Mouse (Mus musculus): ENCODE data around the gene Cars.
"Not testable (repeated sequence)": the region's sequence is repeated elsewhere in the genome, so short reads cannot be mapped to it uniquely, and the experiment has no call there.

Gene Cars

DNA sequence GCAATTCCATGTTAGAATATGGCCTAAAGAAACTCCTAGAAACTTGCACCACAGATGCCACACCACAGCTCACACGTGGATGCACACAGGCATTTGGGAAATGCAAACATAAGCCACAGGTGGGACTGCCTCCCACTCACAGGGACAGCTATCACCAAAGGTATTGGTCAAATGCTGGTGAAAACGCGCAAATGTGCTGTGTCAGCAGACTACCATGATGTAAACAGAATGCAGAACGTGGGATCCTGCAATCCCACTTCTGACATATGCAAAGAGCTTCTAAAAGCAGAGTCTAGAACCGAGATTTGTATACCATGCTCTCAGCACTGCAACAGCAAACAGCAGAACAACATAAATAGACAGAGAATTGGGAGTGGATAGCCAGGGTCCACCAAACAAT lies 16.9 kb downstream of the Cars start:
- DNase-seq, result no peak

DNA sequence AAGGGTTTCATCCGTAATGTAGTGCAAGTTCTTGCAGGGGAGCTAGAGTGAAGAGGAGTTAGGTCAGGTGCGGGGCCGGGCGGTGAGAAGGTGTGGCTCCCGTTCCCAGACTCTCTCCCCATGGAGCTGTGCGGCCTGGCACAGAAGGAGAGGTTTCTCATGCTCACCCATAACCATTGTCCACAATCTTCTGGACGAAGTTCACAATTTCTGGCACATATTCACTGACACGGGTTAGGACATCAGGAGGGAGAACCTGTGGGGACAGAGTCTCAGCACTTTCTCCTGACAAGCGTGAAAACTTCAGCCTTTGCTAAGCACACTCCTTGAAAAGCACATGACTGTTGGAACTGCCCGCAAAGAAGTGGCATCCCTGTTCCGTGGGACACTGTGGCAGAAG lies 24.1 kb downstream of the Cars start:
- DNase-seq, result no peak

DNA sequence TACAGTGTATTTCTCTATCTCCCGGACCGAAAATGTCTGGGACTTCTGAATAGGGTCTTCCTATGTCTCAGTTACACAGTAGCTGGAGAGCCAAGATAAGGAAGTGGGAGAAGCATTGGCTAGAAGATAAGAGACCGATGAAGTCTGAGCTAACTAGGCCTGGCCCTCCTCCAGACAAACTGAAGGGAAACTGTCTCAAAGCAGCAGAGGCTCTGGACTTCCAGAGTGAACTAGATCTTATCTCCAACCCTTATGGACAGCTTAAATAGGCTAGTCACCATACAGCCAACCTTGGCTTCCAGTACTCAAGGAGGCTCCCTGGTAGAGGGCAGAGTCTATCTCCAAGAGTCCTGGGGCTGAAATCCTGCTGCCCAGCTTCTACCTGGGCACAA lies 34.2 kb downstream of the Cars start:
- no peak for DNase-seq

DNA sequence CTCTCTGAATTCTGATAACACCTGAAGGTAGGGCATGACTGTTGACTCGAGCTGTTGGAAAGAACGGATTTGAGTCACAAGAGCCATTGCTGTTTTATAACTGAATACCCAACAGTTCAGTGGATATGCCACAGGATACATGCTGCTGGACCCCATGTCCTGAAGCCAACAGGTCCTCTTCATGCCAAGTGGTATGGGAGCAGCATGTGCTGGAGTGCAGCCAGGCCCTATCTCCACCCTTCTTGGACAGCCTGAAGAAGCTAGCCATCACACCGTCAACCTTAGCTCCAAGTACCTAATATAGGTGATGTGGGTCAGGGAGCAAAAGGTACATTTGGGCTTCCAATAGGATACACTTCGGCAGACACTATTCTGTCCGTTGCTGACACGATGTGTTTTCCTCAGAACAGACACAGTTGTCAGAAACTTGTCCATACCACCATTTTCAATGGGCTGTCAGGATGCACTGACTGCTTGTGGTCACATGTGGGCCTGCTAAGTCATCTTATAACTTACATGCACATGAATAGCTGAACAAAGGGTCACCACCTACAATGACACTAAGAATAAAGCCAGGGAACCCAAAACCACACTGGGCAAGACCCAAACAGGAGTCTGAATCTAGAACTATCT lies 34.8 kb downstream of the Cars start:
- no peak for DNase-seq

DNA sequence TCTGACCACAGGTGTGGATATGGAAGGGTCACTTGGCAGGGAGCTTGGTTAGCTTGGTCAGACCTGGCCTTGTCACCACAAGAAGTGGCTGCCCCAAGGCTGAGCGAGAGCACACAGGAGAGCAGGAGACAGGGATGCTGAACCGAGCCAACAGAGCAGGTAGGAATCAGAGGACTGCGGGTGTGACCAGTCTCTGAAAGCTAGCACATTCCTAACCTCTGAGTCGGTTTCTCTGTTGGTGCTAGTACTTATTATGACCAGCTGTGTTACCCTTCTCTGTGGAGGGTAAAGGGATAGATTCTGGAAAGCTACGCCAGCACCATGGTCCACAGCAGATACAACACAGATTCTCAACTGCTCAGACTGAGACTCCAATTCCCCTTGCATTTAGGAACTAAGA lies 36.1 kb downstream of the Cars start:
- DNase-seq, result no peak

DNA sequence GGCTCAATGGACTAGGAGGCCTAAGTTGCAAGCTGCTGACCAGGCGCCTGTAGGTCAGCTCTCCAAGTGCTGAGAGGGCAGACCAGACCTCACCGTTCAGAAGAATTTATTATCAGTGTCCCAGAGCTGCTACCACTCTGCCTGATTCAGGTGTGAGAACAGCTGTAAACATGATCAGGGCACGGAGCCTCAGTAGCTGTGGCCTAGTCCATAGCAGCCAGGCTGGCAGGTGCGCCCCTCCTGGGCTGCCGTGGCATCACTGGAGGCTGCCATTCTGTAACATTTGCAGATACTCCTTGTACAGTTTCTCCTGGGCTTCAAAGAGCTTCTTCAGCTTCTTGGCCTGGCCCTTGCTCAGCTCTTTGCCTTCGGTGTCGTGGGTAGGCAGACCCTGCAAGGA lies 42.3 kb downstream of the Cars start:
- DNase-seq, result peak; percentile 8

DNA sequence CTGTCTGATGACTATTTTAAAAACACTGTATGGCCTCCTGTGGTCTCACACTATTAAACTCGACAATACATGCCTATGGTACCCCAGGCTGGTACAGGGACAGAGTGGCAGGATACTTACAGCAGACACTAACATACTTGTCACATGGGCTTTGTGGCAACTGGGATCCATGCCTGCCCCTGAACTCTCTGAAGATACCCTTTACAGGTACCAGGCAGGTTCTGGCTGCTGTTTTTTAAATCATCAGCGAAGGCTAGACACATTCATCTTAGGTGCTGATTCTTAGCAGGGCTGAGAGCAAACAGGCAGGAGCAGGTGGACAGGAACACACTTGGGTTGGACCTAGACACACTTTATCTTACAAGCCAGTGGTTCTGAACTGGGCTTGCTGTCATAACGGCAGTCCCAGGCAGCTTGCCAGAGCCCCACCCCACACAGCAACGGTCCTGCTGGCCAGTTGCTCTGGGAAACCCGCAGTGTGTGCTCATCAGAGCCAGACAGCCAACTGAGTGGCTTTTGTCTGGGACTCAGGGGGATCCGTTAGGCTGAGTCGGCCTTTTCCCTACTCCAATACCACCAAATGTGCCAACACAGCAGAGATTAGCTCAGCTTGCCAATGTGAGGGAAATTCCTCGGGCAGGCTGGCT lies 42.8 kb downstream of the Cars start:
- peak; percentile 41 for DNase-seq

DNA sequence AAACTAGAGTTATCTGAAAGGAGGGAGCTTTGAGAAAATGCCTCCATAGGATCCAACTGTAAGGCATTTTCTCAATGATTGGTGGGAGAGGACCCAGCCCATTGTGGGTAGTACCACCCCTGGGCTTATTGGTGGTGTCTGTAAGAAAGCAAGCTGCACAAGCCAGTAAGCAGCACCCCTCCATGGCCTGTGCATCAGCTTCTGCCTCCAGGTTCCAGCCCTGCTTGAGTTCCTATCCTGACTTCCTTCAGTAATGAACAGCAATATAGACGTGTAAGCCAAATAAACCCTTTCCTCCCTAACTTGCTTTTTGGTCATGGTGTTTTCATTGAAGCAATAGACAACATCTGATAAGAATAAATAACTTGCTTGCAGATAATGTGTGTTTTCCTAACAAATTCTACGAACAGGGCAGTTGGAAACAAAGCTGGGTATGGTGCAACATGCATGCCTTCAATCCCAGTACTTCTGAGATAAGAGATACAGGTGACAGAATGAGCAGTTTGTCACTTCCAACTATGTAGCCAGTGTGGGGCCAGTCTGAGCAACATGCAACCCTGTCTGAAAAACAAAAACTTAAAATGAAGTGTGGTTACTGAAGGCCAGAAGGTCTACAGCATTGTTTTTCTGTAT lies 50.2 kb downstream of the Cars start:
- DNase-seq, result no peak

DNA sequence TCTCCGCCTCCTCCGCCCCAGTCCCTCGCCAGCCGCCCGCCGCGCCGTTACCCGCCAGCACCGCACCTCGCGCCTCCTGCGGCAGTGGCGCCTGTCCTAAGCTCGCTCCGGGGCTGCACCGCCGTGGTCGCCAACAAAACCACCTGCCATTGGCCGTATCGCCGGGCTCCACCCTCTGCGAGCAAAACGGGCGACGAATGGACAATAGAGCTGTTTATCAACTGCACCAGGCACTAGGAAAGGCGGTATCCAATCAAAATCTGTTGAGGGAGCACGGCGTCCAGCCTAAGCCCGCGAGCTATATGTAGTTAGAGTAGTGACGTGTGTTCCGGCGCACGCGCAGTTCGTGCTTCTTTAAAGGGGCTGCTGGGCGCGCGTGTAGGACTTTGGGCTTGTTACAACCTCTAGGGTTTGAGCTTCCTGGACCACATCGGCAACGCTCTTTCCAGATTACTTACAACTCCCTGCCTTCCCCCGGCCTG lies 50.9 kb downstream of the Cars start, which contains the start of gene Nap1l4:
Gene Nap1l4 (minus strand): TSS at position 131 of the 482 bp plus-strand sequence.
- DNase-seq, result peak; percentile 100

DNA sequence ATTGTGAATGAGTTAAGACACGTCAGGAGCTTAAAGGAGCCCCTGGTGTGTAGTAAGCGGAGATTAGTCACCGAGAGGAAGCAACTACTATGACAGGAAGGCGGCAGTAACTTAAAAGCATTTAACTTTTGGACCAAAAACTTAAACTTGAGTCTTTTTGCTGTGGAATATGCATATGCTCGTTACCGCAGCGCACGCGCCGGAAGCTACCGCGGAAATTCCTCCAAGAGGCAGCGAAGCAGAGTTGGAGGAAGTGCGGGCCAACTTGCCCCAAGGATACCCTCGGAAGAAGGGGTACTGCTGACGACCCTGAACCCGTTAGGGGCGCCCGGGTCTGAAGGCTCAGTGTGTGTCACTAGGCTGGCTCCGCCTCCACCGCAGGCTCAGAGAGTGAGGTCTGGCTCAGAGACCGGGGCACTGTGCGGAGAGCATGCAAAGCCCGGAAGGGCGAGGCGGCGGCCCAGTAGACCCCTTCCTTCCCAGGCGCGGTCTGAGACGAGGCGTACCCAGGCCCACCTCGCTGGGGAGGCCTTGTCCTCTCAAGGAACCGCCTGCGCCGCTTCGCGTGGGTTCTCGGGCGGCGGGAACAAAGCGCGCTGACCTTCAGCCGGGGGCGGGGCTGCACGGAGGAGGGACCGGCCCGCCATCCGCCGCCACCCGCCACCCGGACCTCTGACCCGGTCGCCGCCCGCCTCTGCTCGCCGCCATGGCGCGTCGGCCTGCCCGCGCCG lies 51.5 kb downstream of the Cars start:
- no peak for DNase-seq

DNA sequence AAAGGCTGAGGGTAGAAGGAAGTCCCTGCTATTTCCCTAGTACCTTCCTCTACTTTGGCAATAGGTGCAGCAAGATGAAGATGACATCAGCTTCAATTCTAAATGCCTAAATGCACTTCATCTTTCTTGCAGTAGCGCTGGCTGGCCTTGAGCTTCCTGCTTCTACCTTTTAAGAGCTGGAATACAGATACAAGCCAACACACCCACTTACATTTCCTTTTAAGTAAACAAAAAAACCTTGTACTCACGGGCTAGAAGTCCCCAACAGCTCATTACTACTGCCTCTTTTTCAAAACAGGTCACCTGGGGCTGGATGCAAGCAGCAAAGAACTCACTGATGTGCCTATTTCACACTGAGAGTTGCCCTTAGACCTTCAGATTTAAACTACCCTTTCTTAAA lies 53.3 kb downstream of the Cars start:
- no peak for DNase-seq

DNA sequence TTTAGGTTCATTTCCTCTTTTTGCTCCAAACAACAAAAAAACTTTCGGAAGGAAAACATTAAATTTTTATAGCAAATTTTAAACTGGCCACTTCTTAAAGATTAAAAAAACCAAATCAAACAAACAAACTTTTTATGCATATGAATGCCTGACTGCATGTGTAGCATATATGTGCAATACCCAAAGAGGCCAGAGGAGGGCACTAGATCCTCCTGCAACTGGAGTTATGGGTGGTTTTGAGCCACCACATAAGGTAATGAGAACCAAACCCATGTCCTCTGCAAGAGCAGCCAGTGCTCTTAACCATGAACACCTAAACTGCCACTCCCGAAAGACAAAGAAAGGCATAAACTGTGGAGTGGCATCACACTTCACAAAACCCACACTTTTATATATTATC lies 55.5 kb downstream of the Cars start:
- DNase-seq, result peak; percentile 19

DNA sequence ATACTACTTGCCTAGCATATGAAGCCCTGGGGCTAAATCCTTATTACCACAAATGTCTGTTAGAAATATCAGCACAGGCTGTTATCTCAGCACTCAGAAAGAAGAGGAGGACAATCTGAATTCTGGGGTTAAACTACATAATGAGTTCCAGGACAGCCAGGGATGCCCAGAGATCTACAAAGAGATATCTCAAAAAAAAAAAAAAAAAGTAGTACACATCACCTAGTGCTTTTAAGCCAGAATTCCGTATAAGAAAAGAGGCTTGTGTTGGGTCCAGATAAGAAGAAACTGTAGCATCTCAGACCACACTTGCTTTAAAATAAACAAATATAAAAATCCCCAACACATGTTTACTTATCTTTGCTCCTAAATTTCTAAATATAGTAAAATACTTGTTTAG lies 61.2 kb downstream of the Cars start:
- no peak for DNase-seq

DNA sequence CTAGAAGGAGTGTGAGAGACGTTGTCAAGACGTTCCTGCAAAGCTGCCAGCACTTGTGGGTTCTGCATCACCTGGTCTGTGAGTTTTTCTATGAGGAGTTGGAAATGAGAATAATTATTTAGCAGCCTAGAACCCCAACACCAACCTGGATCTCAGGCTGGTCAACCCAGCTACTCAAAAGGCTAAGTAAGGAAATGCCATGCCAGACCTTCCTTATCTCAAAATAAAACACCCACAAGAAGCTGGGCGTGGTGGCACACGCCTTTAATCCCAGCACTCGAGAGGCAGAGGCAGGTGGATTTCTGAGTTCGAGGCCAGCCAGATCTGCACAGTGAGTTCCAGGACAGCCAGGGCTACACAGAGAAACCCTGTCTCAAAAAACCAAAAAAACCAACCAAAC lies 61.7 kb downstream of the Cars start:
- not testable (repeated sequence) for DNase-seq

DNA sequence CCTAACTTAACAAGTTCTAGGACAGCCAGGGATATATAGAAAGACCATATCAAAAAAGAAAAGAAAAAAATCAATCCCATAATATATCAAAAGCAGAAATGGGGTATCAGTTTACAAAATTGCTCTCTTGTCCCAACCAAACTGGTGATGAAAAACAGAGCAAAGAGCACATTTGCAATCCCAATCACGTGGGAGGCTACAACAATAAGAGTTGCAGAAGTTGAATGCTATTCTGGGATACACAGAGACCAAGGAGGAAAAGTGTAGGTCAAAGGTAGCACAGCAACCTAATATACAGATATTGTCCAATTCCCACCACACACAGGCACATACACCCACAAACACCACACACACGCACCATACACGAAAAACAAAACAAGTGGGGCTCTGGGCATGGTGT lies 63.6 kb downstream of the Cars start:
- no peak for DNase-seq

DNA sequence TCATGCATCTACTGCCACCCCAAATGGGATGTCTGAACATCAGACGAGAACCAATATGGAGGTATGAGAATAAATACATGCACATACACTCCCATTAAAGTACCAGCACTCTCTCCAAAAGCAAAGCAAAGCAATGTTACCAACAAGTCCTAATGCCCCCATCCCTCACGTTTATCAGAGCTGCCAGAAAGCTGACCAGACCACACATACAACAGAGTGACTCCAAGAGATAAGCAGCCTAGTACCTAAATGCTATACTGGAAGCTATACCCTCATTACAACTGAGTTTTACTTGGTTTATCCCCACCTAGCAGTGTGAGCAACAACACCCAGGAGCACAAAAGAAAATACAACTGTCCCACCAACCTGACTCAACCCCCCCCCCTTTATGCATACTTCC lies 66.6 kb downstream of the Cars start:
- DNase-seq, result no peak

DNA sequence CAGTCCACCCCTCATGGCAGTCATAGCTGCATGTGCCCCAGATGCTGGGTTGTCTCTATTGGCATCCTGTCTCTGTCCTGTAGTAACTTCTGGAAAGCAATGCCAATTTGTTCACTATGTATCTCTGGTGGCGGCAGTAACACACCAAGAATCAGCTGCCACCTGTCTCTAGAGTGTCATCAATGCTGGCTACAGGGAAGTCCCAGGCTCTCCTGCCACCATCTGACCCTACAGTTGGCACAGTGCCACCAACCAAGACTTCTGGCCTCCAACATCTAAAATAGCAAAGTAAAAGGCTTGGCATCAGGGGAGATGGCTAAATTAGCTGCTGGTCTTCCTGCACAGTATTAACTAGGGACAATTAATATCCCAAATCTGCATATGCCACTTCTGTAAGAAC lies 67.5 kb downstream of the Cars start:
- no peak for DNase-seq

DNA sequence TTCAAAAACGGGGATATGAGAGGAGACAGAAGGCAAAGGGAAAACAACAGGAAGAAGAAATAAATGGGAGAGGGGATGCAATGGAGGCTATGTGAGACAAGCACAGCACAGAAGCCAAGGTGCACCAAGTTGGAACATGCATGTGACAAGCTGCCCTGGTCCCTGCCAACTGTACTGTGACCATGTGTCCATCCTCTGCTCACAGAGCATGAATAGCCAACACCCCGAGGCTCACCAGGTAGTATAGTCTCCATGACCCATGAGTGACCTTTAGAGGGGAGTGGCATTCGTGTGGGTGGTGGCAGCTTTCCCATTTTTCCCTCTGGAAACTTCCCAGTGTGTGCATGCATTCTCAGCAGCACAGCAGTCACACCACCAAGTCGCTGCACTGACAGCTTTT lies 80.6 kb downstream of the Cars start:
- no peak for DNase-seq

DNA sequence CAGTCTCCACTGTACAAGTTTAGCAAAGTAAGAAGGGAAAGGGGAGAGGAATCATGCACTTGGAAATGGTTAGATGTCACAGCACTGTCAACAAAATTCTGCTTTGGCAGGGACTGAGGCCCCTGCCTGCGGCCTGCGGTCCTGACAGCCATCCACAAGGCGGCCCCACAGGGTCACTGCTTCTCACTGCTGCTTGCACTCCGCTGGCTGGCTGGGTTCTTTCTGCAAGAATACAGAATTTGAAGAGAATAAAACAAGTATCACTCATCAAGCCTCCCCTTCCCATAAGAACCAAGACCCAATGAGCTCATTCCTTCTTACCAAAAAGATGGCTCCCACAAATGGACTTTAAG lies 85.5 kb downstream of the Cars start:
- no peak for DNase-seq

DNA sequence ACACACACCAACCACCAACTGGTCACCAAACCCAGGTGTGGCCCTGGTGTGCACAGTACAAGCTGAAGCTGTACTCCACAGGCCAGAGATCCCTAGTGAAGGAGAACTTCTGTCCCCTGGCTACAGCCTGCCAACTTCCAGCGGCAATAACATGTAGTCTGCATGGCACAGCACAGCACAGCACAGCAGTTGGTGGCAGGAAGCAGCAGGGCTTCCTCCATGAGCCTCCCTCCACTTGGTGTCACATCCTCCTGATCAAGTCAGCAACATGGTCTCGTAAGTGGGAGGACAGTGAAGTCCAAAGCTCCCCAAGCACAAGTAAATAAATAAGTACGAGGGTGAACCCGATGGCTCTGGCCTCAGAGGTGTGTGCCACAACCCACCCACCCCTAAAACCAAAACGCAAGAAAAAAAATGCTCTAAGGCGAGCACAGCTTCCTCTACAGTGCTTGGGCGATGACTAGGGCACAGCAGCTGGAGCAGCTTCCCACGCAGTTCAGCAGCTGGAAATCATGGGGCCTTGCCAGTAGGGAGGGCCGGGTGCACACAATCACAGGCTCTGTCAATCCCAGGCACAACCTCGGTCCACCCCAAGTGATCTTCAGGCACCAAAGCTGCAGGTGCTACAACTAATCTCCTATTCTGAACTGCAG lies 86.0 kb downstream of the Cars start:
- no peak for DNase-seq

DNA sequence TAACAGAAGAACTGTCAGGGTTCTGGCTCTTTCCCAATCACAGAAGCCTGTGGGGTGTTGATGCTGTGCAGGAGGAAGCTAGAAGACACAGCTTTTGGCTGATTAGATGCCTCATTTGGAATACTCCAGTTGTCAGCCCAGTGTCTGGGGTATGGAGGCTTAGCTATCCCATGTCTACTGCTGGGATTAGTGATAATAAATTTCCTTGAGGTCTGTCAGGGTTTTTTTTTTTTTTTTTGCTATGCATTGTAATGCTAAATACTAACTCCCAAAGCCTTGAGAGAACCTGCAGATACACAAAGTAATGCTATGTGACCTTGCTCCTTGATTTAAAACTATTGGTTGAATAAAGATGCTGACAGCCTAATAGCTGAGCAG lies 88.6 kb downstream of the Cars start:
- DNase-seq, result no peak

DNA sequence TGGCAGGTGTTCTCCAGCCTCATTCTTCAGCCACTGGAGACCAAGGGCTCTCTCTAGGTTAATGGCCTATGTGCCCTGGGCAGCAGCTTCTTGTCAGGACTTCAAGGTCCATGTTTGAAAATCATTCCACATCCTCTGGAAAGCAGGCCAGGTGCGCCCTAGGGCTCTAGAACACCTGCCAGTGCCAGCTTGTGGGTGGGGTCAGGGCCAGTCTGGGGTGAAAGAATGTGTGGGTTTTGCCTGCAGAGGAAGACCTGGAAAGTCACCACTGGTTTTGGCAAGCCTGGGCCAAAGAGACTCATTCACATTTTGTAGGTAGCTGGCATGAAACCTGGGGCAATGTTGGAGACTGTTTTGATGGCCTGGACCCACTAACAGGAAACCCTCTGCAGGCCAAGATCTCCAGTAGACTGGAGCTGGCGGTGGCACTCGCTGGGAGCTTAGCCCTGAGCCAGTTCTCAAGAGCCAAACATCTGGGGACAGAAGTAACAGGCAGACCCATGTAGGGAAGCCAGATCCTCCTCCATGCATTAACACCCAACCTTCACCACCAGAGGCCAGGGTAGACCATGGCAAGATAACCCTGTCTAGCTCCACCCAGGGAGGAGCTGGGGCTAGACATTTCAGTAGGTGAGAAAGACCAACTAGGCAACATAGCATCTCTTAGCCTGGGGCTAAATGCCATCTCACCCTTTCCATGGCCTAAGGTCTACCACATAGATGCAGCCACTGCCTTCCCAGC lies 89.1 kb downstream of the Cars start:
- peak; percentile 49 for DNase-seq

DNA sequence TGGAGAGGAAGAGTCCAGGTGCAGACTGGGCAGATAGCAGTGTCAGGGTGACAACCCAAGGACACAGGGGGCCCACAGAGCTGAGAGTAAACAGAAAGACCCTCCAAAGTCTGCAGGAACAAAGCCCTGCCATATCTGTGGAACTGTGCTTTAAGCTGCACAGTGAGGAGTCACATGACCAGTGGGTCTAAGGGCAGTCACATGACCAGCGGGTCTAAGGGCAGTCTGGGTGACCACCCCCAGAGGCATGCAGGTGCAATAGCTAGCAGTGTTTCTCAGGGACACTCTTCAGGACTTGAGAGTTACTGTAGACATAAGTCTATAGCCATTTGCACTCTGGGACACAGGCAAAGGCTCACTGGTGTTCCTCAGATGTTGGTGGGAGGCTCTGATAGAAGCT lies 90.3 kb downstream of the Cars start:
- DNase-seq, result peak; percentile 44

Measured in kidney, adult 18-20 months (tissue).